27 mouse cellular contexts compared by ENCODE assay signal in the genomic region with DNA sequence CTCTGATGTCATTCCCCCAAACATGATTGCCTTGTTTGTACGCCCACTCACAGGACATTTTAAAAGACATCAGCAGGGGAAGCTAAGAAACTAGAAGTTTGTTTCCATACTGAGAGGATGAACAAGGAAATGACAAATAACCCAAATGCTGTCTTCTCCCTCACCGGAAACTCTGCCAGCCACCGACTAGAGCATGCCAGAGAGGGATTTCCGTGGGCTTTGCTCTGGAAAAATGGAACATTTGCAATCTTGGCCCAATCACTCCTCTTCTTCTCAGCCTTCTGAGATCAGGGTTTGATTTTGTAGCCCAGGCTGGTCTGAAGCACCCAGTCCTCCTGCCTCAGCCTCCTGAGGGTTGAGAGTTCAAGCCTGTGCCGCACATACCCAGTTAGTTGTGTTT.
"Had no signal": no experiment of that assay in that cellular context is flagged by ENCODE, and none has a peak within 500 bp of the region (broad histone marks: within the 10 kb centered on the region; RNA-seq: fewer than 3 reads in every experiment).

No protein-coding gene starts in this region.

- H3K4me2 ChIP-seq: kidney, embryonic 15.5 days; limb, embryonic 13.5 days; liver, embryonic 12.5 days; liver, embryonic 15.5 days; lung, embryonic 15.5 days; midbrain, embryonic 13.5 days; neural tube, embryonic 13.5 days had no signal

- H3K9ac ChIP-seq: kidney, embryonic 15.5 days; limb, embryonic 13.5 days; liver, embryonic 12.5 days; liver, embryonic 15.5 days; lung, embryonic 15.5 days; midbrain, embryonic 13.5 days; neural tube, embryonic 13.5 days had no signal

- H3K27ac ChIP-seq: kidney, embryonic 15.5 days; left cerebral cortex, adult 2 months; limb, embryonic 13.5 days; liver, embryonic 12.5 days; liver, embryonic 15.5 days; lung, embryonic 15.5 days; midbrain, embryonic 13.5 days; neural tube, embryonic 13.5 days; stomach, postnatal 0 days had no signal

- H3K4me1 ChIP-seq: liver, embryonic 12.5 days; liver, embryonic 15.5 days; megakaryocyte, embryonic 14.5 days had no signal

- H3K36me3 ChIP-seq: kidney, embryonic 15.5 days; limb, embryonic 13.5 days; liver, embryonic 12.5 days; liver, embryonic 15.5 days; lung, embryonic 15.5 days; midbrain, embryonic 10.5 days; midbrain, embryonic 13.5 days; neural tube, embryonic 13.5 days had no signal

- DNase-seq: kidney, adult 11 months; kidney, adult 8-10 months; kidney, postnatal 10 days; kidney, postnatal 36 days; left cerebral cortex, postnatal 4 days; liver; lung, adult 18-20 months; lung, postnatal 10 days; lung, postnatal 36 days; retina, postnatal 1 day; right cerebral cortex, postnatal 4 days; thymus, adult 2 months; thymus, postnatal 14 days; thymus, postnatal 4 days had no signal

- H3K27me3 ChIP-seq: kidney, embryonic 15.5 days; limb, embryonic 13.5 days; liver, embryonic 12.5 days; liver, embryonic 15.5 days; lung, embryonic 15.5 days; megakaryocyte, embryonic 14.5 days; midbrain, embryonic 13.5 days had no signal

- H3K9me3 ChIP-seq: kidney, embryonic 15.5 days; liver, embryonic 12.5 days; liver, embryonic 15.5 days; lung, embryonic 15.5 days; midbrain, embryonic 13.5 days; neural tube, embryonic 13.5 days had no signal

- H3K4me3 ChIP-seq: kidney, embryonic 15.5 days; left cerebral cortex, adult 2 months; limb, embryonic 13.5 days; liver, embryonic 12.5 days; liver, embryonic 15.5 days; lung, embryonic 15.5 days; megakaryocyte, embryonic 14.5 days; midbrain, embryonic 10.5 days; midbrain, embryonic 13.5 days; myocyte; neural tube, embryonic 13.5 days had no signal

- ATAC-seq: liver, embryonic 12.5 days; midbrain, embryonic 13.5 days; midbrain, embryonic 16.5 days had no signal
